Mouse (Mus musculus) heart, postnatal 0 days (tissue): ENCODE measurements at regions not wholly inside any gene's neighbourhood (a gene's known extent, or its start where the extent isn't known, plus 50 kb on each side); places are given as distances from the start of the nearest gene placed in this dataset.

Experiments
- CTCF ChIP-seq: IDR thresholded peaks from 2 replicates; pipeline ENCODE4 v1.5.1; 2016; ENCODE audit warnings: antibody characterized with exemption, control low read depth, low read depth
- EP300 ChIP-seq: IDR thresholded peaks from 2 replicates; pipeline ENCODE4 v1.6.1; 2016; ENCODE audit warnings: antibody characterized with exemption, low read depth

GRCm38 (mm10) chr5:119149389-119150185 is 520.9 kb upstream of the Tbx3 start:
- no peak for TF ChIP-seq CTCF
- no peak for TF ChIP-seq EP300
